Mouse (Mus musculus) CH12.LX (cell line): Measurements from ENCODE around the gene Son.

ENCODE experiments used
- BHLHE40 ChIP-seq: IDR thresholded peaks from 2 replicates; pipeline ENCODE4 v1.6.1; 2011; ENCODE audit warnings: mild to moderate bottlenecking, low read depth, low read length, improper control_type of control experiment
- CTCF ChIP-seq, 2 experiments: IDR thresholded peaks in 1 of 2; conservative IDR thresholded peaks in 1 of 2; 2 replicates each; pipeline ENCODE4 v1.5.1; 2011 to 2012; ENCODE audit warnings: low read depth in 2 of 2, low read length in 2 of 2, improper control_type of control experiment in 1 of 2, inconsistent platforms in 1 of 2, mild to moderate bottlenecking in 1 of 2, moderate library complexity in 1 of 2
- RAD21 ChIP-seq: IDR thresholded peaks from 2 replicates; pipeline ENCODE4 v1.6.1; 2011; ENCODE audit warnings: low read depth, mild to moderate bottlenecking, low read length, improper control_type of control experiment, moderate library complexity
- RCOR1 ChIP-seq: conservative IDR thresholded peaks from 2 replicates; pipeline ENCODE4 v1.6.1; 2012; ENCODE audit warnings: low read depth, mild to moderate bottlenecking, inconsistent platforms, low read length, improper control_type of control experiment
- SMC3 ChIP-seq: IDR thresholded peaks from 2 replicates; pipeline ENCODE4 v1.6.1; 2011; ENCODE audit warnings: low read depth, low read length, improper control_type of control experiment
- ZNF384 ChIP-seq: IDR thresholded peaks from 2 replicates; pipeline ENCODE4 v1.6.1; 2012; ENCODE audit warnings: low read depth, low read length, improper control_type of control experiment, inconsistent platforms

GRCm38 (mm10) chr16:91662336-91662735 lies 15.0 kb downstream of the Son start:
- no peak for TF ChIP-seq ZNF384
- TF ChIP-seq CTCF (conservative IDR thresholded peaks at IDR 0.05 in 1 of 2, IDR thresholded peaks at IDR 0.05 in 1 of 2; ENCODE audit: low read depth in 2 of 2, low read length in 2 of 2), result no peak
- TF ChIP-seq SMC3, result no peak
- TF ChIP-seq RCOR1, result no peak
- TF ChIP-seq RAD21, result no peak
- TF ChIP-seq BHLHE40, result no peak
